Mouse (Mus musculus): Measurements from ENCODE around the gene Utp14b.
A peak's percentile ranks its signal among the peaks of the same experiment; 100 is the strongest.

Utp14b gene

GRCm38 (mm10) chr1:78657671-78658440 is at the start of gene Utp14b, which contains the start of gene Acsl3:
Gene Utp14b, plus strand, starts transcription at chr1:78658038.
Gene Acsl3, plus strand, starts transcription at chr1:78657825.
- peak; percentile 94 to 97 for DNase-seq

DNA sequence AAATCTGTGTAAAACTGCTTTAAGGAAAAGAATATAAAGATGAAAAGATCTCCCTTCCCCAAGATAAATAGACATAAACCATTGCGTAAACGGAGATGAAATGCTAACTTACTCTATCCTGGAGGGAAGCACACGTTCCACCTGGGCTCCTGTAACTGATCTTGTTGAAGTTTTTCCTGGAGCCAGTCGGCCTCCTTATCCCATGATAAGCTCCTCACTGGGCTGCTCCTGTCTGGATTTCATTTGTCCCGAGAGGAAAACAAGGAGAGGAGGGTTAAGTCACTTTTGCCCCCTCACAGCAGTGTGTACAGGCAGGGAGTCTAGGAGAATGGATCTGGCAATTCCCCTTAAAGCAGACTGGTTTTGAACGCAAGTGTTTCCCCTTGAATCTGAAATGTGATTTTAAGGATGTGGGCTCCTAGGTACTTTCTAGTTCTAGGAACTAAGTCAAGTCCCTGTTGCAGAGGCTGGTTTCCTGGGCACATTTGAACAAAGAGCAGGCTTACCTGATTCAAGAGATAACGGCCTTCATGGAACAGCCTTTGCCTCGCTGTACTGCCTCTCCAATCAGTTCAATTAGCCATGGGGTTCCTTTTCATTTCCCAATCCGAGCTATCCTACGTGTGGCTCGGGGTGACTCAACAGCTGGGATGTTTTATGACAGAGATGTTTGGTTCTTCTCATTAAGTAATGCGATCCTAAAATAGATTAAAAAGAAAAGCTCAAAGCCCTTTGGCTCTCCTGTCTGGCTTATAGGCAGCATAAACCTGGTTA is 48.5 kb upstream of the Utp14b start:
- no peak for DNase-seq

GRCm38 (mm10) chr1:78611039-78611438 is 46.8 kb upstream of the Utp14b start:
- no peak for DNase-seq

DNA sequence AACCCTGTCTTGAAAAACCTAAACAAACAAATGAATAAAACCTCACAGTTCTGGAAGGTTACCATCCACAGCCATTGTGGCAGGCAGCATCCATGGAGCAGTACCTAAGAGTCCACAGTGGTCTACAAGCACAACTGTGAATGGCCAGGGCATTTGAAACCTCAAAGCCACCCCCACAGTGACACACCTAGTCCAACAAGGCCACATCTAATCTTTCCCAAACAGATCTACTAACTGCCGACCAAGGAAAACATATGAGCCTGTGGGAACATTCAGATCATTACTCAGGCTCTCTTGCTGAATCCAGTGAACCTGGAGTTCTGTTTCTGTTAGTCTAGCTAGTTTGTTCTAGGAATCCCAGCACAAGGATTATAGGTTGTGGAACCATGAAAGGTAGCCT is 44.9 kb upstream of the Utp14b start:
- DNase-seq, result no peak

- DNase-seq, result no peak
These were observed 33.5 kb upstream of the Utp14b start for GRCm38 (mm10) chr1:78624352-78624751.

DNA sequence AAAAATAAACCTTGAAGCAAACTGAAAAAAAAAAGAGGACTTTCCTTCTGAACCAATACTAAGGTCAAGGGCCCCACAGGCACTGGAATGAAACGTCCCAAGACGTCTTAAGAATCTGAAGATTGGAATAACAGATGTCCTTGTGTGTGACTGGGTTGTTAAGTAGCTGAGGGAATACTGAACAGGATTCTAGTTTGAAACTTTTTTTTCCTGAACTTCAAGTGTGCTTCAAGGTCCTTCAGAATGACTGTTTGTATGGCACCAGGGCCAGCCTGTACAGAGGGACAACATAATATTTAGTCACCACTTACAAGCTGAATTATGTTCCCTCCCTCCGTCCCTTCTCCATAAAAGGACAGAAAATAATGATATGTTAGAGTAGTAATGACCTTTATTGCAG is 23.4 kb upstream of the Utp14b start:
- no peak for DNase-seq

- DNase-seq, result no peak
These were observed 17.0 kb upstream of the Utp14b start for GRCm38 (mm10) chr1:78640871-78641270.

- no peak for DNase-seq
These were observed 16.0 kb upstream of the Utp14b start for GRCm38 (mm10) chr1:78641791-78642190.

DNA sequence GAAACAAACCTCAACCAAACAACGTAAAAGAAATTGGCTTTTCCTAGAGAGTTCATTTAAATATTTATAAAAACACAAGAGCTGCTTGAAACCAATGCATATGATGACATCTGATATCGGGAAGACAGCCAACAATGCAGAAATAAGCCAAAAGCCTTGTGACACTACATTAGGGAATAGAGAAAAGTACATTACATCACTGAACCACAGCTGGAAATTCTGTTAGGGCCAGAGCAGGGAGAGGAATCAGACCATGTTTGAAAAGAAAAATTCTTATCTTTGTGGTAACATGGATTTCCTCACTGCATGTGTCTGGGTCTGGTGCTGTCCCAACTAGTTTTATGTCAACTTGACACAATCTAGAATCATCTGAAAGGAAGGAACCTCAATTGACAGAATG is 15.6 kb upstream of the Utp14b start:
- DNase-seq, result no peak

DNA sequence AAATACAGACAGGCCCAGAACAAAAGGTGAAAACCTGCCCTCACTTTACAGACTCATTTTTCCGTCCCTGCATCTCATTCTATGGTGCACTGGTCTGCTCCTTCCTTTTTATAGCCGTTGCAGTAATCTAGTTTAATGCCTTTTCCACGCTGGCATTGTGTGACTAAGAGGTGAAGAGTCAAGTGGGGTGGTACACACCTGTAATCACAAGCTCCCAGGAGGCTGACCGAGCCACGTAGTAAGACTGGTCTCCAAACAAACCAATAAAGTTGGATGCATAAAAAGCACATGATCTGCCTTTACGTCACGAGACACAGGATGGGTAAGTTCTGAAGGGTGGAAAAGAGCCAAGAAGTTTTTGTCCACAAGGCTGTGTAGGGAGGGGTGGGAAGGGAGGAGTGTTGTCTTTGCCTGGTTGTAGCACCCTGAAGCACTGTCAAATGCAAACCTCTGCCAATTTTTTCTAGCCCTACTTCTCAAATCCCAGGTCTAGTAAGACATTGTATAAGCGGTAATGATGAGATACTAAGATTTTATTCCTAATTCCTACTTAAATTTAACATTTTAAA is 10.4 kb upstream of the Utp14b start:
- DNase-seq, result no peak

DNA sequence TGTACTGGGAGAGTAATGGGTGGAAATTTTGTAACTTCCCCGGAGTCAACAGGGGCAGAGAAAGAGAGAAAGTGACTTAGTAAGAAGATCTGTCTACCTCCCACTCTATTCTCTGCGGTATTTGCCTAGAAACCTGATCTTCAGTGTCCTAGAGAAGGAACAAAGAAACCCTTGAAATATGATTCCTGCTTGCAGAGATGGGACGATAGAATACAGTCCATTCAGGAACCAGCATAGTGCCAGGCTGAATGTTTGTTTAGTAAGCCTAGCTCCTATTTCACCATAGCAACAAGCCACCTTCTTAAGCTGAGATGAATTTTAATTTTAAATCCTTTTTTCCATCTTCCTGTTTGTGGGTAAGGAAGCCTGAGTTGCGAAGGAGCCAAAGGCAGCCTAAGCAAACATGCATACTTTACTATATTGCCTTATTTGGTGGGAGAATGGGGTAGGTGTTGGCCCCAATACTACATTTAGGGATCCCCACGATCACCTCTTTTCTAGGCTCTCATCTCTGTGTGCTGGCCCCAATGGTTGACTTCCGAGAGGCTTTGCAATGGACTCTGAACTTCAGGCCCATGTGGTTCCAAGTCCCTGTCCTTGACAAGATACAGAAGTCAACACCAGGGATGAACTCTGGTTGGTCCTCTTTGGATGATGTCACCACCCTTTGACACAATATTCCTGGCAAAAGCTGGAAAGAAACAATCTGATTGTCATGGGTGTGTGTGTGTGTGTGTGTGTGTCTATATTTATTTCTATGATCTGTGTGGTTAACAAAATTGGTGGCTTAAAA is 8.4 kb upstream of the Utp14b start:
- DNase-seq, result no peak

DNA sequence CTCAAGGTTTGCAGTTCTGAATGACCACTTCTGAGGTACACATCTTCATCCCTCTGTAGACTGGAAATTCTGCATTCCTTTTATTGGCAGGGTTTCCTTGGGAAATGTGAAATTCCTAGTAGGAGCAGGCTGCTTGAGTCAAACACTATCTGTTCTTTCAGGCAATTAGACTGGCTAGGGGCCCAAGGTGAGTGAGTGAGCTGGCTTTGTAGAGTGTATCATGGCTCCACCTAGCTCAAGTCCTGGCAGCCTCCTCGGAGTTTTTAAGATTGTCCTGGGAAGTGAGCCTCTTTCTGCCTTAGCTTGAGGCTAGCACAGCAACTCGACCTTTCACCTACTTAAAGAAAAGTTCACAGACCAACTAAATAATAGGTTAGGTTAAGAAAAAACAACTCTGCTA is 1.4 kb upstream of the Utp14b start:
- DNase-seq, result no peak

DNA sequence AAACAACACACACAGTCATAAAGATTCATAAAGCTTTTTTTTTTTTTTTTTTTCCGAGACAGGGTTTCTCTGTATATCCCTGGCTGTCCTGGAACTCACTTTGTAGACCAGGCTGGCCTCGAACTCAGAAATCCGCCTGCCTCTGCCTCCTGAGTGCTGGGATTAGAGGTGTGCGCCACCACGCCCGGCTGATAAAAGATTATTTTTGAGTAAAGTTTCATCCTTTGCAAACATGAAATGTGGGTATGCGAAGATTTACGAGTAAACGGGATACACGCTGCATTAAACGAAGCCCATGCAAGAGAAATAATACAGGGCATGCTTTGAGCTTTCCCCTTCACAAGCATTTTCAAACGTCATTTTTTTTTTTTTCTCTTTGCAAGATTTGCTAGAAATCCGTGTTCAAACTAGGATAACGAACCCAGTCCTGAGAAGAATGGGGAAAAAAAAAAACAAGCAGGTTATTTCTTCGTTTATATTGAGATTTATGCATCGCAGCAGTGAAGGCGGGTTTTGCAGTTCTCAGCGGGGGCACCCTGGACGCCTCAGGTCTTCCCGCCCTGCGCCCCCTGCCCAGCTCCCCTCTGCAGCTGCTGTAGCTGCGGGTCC is 713 bp upstream of the Utp14b start:
- DNase-seq, result no peak

- peak in 1 of 2 experiments; percentile 24 for DNase-seq
These were observed 817 bp downstream of the Utp14b start for GRCm38 (mm10) chr1:78658441-78659269.

GRCm38 (mm10) chr1:78659270-78659823 is 1.5 kb downstream of the Utp14b start:
- DNase-seq, result no peak

- DNase-seq, result no peak
These were observed 6.5 kb downstream of the Utp14b start for GRCm38 (mm10) chr1:78664326-78664725.

DNA sequence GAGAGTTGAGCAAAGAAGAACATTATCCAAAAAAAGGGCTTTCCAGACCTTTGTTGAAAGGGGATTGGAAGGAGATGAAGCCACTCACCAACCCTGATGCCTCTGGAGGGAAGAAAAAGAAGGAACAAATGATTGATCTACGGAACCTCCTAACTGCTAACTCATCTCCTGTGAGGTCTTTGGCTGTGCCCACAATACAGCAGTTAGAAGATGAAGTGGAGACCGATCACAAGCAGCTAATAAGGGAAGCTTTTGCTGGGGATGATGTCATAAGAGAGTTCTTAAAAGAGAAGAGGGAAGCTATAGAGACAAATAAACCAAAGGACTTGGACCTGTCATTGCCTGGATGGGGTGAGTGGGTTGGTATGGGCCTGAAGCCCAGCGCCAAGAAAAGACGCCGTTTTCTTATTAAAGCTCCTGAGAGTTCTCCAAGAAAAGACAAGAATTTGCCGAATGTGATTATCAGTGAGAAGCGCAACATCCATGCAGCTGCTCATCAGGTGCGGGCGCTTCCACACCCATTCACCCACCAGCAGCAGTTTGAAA is 8.2 kb downstream of the Utp14b start:
- DNase-seq, result no peak

DNA sequence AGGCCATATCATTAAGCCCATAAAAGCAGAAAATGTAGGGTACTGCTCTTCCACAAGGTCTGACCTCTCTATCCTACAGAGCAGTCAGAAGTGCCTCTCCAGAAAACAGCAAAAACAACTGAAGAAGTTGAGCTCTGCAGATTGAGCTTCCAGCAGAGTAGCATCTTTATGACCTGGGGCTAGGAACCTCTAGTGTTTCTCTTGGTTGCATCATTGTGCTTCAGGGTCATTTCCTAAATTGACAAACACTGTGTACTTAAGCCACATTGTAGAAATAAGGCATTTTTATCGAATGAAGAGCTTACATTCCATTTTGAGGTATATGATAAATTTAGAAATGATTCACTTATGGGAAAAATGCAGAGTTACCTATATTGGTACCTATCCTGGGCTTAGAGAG is 8.7 kb downstream of the Utp14b start:
- DNase-seq, result no peak

DNA sequence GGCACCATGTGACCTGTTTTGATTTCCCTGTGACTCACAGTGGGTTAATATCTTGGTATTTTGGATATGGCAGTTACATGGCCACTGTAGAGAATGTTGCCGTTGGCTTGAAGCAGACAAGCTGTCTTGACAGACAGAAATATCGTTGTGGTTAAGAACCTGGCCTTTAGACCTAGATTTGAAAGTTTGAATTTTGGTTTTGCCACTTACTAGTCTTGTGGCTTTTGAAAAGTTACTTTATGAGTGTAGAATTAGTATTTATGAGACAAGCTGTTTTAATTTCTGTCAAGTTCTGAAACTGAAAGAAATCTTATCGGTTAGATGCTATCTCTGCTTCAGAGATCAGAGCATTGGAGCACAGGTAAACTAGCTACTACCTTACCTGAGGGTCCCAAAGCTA is 24.5 kb downstream of the Utp14b start:
- DNase-seq, result no peak

GRCm38 (mm10) chr1:78684128-78684527 is 26.3 kb downstream of the Utp14b start:
- DNase-seq, result no peak

DNA sequence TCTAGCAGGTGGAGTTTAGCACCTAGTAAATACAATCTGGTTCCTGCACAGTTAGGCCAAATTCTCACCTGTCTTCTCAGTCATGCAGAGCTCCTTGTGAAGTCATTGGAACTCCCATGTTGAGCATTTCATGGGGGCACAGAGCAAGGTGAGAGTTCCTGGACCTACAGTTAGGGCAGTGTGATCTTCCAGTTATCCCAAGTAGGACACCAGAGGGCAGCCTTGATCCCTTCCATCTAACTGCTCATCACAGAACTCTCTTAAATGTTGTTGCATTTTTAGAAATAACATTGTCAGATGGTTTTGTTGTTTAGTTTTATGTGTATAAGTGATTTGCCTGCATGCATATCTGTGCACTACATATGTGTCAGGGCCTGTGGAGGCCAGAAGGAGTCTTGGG is 29.0 kb downstream of the Utp14b start:
- peak; percentile 25 to 32 for DNase-seq
